Mouse (Mus musculus) kidney, embryonic 14.5 days (tissue): ENCODE data around the gene Bco2. TPM values are rescaled to one million over a fixed set of nuclear protein-coding genes. Genes with fewer than 3 reads are reported as not detected.

Source experiments
- ATAC-seq: fragments of 200-750 bp; cut with Nextera tagmentation; 2 replicates; pipeline ENCODE4 v1.8.0; 2017; ENCODE audit warnings: moderate number of reproducible peaks, mild to moderate bottlenecking, moderate TSS enrichment, moderate library complexity; ENCODE audit not compliant: low FRiP score, low TSS enrichment
- H3K27ac ChIP-seq: fragments of 300-500 bp; sonication (generic); 2 replicates; pipeline ENCODE4 v1.5.1; 2014; ENCODE audit warnings: low read depth, mild to moderate bottlenecking, low read length, moderate library complexity, mixed read lengths
- H3K27me3 ChIP-seq: fragments of 300-500 bp; sonication (generic); 2 replicates; pipeline ENCODE4 v1.6.1; 2014; ENCODE audit warnings: mild to moderate bottlenecking, low read length; ENCODE audit not compliant: control insufficient read depth, insufficient read depth
- H3K36me3 ChIP-seq: fragments of 300-500 bp; sonication (generic); 2 replicates; pipeline ENCODE4 v1.6.1; 2014; ENCODE audit warnings: low read length, mixed read lengths; ENCODE audit not compliant: control insufficient read depth, insufficient read depth
- H3K4me1 ChIP-seq: fragments of 300-500 bp; sonication (generic); 2 replicates; pipeline ENCODE4 v1.6.1; 2014; ENCODE audit warnings: low read length, mixed read lengths; ENCODE audit not compliant: control insufficient read depth, insufficient read depth
- H3K4me2 ChIP-seq: fragments of 300-500 bp; sonication (generic); replicated peaks from 2 replicates; pipeline ENCODE4 v1.6.1; 2014; ENCODE audit warnings: low read depth, mild to moderate bottlenecking, low read length
- H3K4me3 ChIP-seq: fragments of 300-500 bp; sonication (generic); 2 replicates; pipeline ENCODE4 v1.5.1; 2014; ENCODE audit warnings: mild to moderate bottlenecking, low read length
- H3K9ac ChIP-seq: fragments of 300-500 bp; sonication (generic); 2 replicates; pipeline ENCODE4 v1.6.1; 2014; ENCODE audit warnings: low read depth, mild to moderate bottlenecking, low read length, moderate library complexity
- H3K9me3 ChIP-seq: fragments of 300-500 bp; sonication (generic); 2 replicates; pipeline ENCODE4 v1.6.1; 2016; ENCODE audit warnings: low read length; ENCODE audit not compliant: control insufficient read depth
- WGBS: fragments of 180-500 bp; shearing (Covaris S2); extraction: QIAGEN DNeasy Blood & Tissue Kit; methylation state at CpG from one replicate; pipeline ENCODE4 v1.1.7; 2014; 5-methylcytosine and 5-hydroxymethylcytosine counted together
- polyA plus RNA-seq: library from polyadenylated mRNA; unstranded; fragments of >200 nt; fragmentation: Nextera tagmentation; extraction: Ambion mirVana; gene quantifications from 2 replicates; pipeline ENCODE4 v1.2.1, GENCODE M21; 2014

Bco2 gene
- polyA plus RNA-seq, 1 experiment from 2014 or later = 0.16 TPM

DNA sequence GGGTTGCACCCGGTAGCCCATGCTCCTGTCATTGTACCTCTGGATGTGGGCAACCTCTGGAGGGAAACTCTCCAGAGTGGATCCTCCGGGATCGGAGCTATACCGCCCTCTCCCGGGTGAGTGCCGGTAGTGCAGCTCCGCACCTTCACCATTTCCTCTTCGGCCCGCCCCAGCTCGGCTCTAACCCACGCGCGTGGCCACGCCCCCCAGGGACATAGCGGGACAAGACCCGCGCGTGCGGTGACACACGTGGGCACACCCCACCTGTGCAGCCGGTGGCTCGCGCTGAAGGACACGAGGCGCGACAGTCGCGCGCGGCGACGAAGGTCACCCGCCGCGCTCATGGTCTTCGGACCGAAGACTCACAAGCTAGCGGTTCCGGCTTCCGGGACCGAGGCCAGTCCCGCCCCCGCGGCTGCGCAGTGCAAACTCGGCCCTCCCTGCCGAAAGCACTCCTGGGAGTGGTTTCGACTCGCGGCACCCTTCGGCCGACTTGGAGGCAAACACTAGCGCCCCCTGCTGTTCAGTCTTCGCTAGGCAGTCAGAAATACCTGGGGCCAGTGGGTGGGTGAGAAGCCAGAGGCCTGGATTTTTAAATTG lies 26.6 kb downstream of the Bco2 start, which contains the start of gene Pts:
Gene Pts (minus strand): TSS at position 432 of the 600 bp plus-strand sequence.
- no peaks in the 10 kb centered on the region for H3K27me3 ChIP-seq
- peak within 1 kb of the TSS; percentile 57 for H3K4me2 ChIP-seq
- no peaks in the 10 kb centered on the region; the same call in 1 of the 2 replicates for H3K4me1 ChIP-seq
- no peaks in the 10 kb centered on the region for H3K9me3 ChIP-seq
- peak within 1 kb of the TSS; percentile 71 for H3K9ac ChIP-seq
- ATAC-seq = peak; percentile 99
- WGBS = under 1% methylated on average over 54 of the region's 54 CpGs
- H3K27ac ChIP-seq = 0 out of 2 replicates have a peak within 1 kb of the TSS, but pooled peaks have one; percentile 48
- peak within 1 kb of the TSS; percentile 75 for H3K4me3 ChIP-seq
- no peaks in the 10 kb centered on the region; the same call in 1 of the 2 replicates for H3K36me3 ChIP-seq

DNA sequence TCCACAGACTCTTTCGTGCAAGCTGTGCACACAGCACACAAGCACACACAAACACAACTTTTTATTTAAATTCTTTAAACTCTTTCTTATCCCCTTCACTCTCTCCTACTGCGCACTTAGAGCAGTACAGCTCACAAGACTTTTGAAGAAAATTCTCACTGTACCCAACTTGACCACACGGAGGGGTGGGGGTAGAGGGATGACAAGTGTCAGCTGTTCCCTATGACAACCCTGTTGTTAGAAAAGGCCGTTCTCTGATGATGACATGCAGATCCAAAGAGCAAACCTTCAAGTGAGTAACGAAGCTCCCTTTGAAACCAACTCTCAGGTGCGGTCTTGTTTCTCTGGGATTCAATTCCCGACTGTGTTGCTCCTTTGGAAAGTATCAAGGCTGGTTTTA lies 27.1 kb downstream of the Bco2 start:
- Histone ChIP-seq H3K9me3 (no peaks in the 10 kb centered on the region), H3K4me3 (peak overlapping the region; percentile 75), H3K27ac (no peak overlapping the region), H3K36me3 (no peaks in the 10 kb centered on the region; the same call in 1 of the 2 replicates), H3K9ac (peak overlapping the region; percentile 71; the same call in 1 of the 2 replicates), H3K27me3 (no peaks in the 10 kb centered on the region), H3K4me2 (peak overlapping the region; percentile 57), H3K4me1 (no peaks in the 10 kb centered on the region; the same call in 1 of the 2 replicates)
- ATAC-seq = peak; percentile 44; the same call in 1 of the 2 replicates
- WGBS = 42% methylated on average over 7 of the region's 7 CpGs

GRCm38 (mm10) chr9:50525585-50525984 lies 29.4 kb downstream of the Bco2 start:
- Histone ChIP-seq H3K36me3 (no peaks in the 10 kb centered on the region; the same call in 1 of the 2 replicates), H3K4me2 (no peak overlapping the region), H3K4me1 (no peaks in the 10 kb centered on the region; the same call in 1 of the 2 replicates), H3K27ac (no peak overlapping the region), H3K9me3 (no peaks in the 10 kb centered on the region), H3K4me3 (no peak overlapping the region), H3K27me3 (no peaks in the 10 kb centered on the region), H3K9ac (no peak overlapping the region)
- WGBS = 73% methylated on average over 5 of the region's 5 CpGs
- no peak for ATAC-seq

DNA sequence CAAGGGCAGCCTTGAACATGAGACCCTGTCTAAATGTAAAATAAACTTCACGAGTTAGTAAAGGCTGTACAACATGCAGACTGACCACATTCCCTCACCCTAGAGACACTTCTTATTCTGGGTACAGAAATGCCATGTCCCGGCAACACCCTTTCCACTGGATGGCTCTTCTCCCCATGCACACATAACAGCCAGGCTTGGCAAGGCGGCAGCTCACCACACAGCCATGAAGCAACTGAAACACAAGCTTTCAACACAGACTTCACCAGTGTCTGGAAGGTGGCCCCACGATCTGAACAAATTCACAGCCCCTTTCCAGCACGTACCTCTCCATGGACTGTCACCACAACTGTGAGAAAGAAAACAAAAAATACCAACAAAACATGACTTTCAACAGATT lies 30.0 kb downstream of the Bco2 start:
- 81% methylated on average over 5 of the region's 5 CpGs for WGBS
- no peak overlapping the region for H3K4me2 ChIP-seq

GRCm38 (mm10) chr9:50522574-50522973 lies 32.4 kb downstream of the Bco2 start:
- H3K27me3 ChIP-seq = no peaks in the 10 kb centered on the region
- 76% methylated on average over 5 of the region's 5 CpGs for WGBS
- H3K9me3 ChIP-seq = no peaks in the 10 kb centered on the region
- ATAC-seq = no peak
- no peak overlapping the region for H3K4me2 ChIP-seq
- no peaks in the 10 kb centered on the region; the same call in 1 of the 2 replicates for H3K36me3 ChIP-seq
- no peak overlapping the region for H3K27ac ChIP-seq
- H3K9ac ChIP-seq = no peak overlapping the region
- no peaks in the 10 kb centered on the region; the same call in 1 of the 2 replicates for H3K4me1 ChIP-seq
- H3K4me3 ChIP-seq = no peak overlapping the region

More for the DNA sequence above, 30.0 kb downstream of the Bco2 start:
- H3K9me3 ChIP-seq = no peaks in the 10 kb centered on the region
- no peak overlapping the region for H3K4me3 ChIP-seq
- no peak for ATAC-seq
- H3K4me1 ChIP-seq = no peaks in the 10 kb centered on the region; the same call in 1 of the 2 replicates
- no peaks in the 10 kb centered on the region; the same call in 1 of the 2 replicates for H3K36me3 ChIP-seq
- H3K27me3 ChIP-seq = no peaks in the 10 kb centered on the region
- no peak overlapping the region for H3K9ac ChIP-seq
- H3K27ac ChIP-seq = no peak overlapping the region

- H3K4me2 ChIP-seq = no peak overlapping the region
- no peaks in the 10 kb centered on the region; the same call in 1 of the 2 replicates for H3K36me3 ChIP-seq
- WGBS = 61% methylated on average over 2 of the region's 2 CpGs
- no peak overlapping the region for H3K27ac ChIP-seq
- no peaks in the 10 kb centered on the region for H3K27me3 ChIP-seq
- H3K9me3 ChIP-seq = no peaks in the 10 kb centered on the region
- no peak overlapping the region for H3K4me3 ChIP-seq
- H3K9ac ChIP-seq = no peak overlapping the region
- H3K4me1 ChIP-seq = no peaks in the 10 kb centered on the region
- no peak for ATAC-seq
Measured at GRCm38 (mm10) chr9:50521562-50521961, 33.4 kb downstream of the Bco2 start.

DNA sequence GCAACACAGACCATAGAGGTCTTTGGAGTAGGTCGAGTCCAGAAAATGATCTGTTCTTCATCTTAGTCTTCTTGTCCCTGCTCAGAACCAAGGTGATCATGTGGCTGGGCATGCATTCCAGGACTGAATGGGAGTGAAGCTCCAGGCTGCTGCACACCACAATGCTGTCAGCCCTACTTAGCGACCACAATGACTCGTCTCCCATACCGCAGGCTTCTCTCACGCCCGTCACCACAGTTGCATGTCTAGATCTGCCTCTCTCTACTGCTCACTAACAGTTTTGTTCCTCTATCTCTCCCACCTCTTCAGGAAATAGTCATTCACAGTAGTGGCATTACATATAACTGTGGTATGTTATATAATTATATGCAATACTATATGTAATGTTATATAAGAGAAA lies 34.2 kb downstream of the Bco2 start:
- no peak for ATAC-seq
- no peak overlapping the region for H3K4me2 ChIP-seq
- H3K9me3 ChIP-seq = no peaks in the 10 kb centered on the region
- no peaks in the 10 kb centered on the region for H3K27me3 ChIP-seq
- no peaks in the 10 kb centered on the region for H3K4me1 ChIP-seq
- no peaks in the 10 kb centered on the region; the same call in 1 of the 2 replicates for H3K36me3 ChIP-seq
- no peak overlapping the region for H3K4me3 ChIP-seq
- 91% methylated on average over 6 of the region's 6 CpGs for WGBS
- H3K9ac ChIP-seq = no peak overlapping the region
- H3K27ac ChIP-seq = no peak overlapping the region

GRCm38 (mm10) chr9:50518781-50519180 lies 36.2 kb downstream of the Bco2 start:
- Histone ChIP-seq H3K4me3 (no peak overlapping the region), H3K9ac (no peak overlapping the region), H3K4me1 (no peaks in the 10 kb centered on the region), H3K36me3 (no peaks in the 10 kb centered on the region; the same call in 1 of the 2 replicates), H3K27ac (no peak overlapping the region), H3K4me2 (no peak overlapping the region), H3K9me3 (no peaks in the 10 kb centered on the region), H3K27me3 (no peaks in the 10 kb centered on the region)
- 14% methylated on average over 2 of the region's 2 CpGs for WGBS
- no peak for ATAC-seq

DNA sequence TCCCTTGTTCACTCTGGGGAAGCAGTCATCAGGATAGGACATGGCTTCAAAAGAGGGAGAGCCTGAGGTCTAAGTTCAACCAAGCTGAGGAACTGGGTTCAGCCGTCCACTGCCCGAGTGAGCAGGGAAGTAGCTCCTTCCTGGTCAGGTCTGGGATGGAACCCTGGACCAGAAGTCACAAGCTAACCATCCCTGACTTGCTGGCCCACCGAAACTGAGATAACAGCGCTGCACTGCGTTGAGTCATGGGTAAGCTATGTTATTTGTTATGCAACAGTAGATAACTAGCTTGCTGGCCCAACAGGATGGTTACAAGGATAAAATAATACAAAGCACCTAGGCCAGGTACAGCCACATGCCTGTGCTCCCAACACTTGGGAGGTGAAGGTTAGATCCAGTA lies 39.5 kb downstream of the Bco2 start:
- H3K9me3 ChIP-seq = no peaks in the 10 kb centered on the region
- H3K4me3 ChIP-seq = no peak overlapping the region
- H3K4me2 ChIP-seq = no peak overlapping the region
- no peaks in the 10 kb centered on the region for H3K36me3 ChIP-seq
- WGBS = 76% methylated on average over 5 of the region's 5 CpGs
- H3K27me3 ChIP-seq = no peaks in the 10 kb centered on the region
- H3K27ac ChIP-seq = no peak overlapping the region
- ATAC-seq = no peak
- H3K4me1 ChIP-seq = no peaks in the 10 kb centered on the region
- H3K9ac ChIP-seq = no peak overlapping the region
